In the genomic region with DNA sequence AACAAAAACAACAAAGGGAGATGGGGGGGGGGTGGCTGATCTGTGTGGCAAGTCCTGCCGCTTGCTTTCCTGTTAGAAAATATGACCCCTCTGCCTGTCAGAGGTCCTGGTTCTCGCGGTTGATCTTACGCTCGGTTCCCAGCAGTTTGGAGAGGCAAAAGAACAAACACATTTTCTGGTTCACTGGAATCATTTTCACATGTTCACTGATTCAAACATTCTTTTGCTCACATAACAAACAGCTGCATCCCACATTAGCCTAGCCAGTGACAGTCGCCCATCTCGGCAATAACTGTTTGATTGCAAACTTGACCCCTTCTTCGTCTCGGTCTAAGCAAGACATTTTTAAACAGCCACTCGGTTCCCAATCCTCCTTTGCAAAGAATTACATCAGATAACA, we compare ENCODE assay signal across 10 mouse cellular contexts.
DNase-seq lines count a peak whose midpoint lies in the region; ATAC-seq and TF ChIP-seq lines count a peak whose summit lies in the region.
"Had no signal": no experiment of that assay in that cellular context is flagged by ENCODE, and none has a peak within 500 bp of the region (broad histone marks: within the 10 kb centered on the region; RNA-seq: fewer than 3 reads in every experiment).

No protein-coding gene starts in this region.

- 0 out of 2 replicates have a peak, but pooled peaks cover 5% of the 10 kb centered on the region for H3K4me1 ChIP-seq in kidney, postnatal 0 days (replicated peaks; ENCODE audit: insufficient read depth, low read length)
- peaks cover 38% of the 10 kb centered on the region for H3K4me1 ChIP-seq in forebrain, embryonic 11.5 days (replicated peaks; ENCODE audit: control insufficient read depth, insufficient read depth, low read length)
- peaks cover 37% of the 10 kb centered on the region for H3K4me1 ChIP-seq in limb, embryonic 15.5 days
- peaks cover 18% of the 10 kb centered on the region for H3K4me1 ChIP-seq in olfactory bulb, adult 2 months (ENCODE audit: control insufficient read depth, insufficient read depth, low read length)
- H3K4me1 ChIP-seq: liver, embryonic 15.5 days had no signal

- no peak for DNase-seq in kidney, postnatal 0 days (ENCODE audit: low spot score)
- DNase-seq in kidney, adult 9 months = no peak
- DNase-seq in forebrain, embryonic 11.5 days (ENCODE audit: low spot score) = no peak
- DNase-seq in ovary, postnatal 36 days (ENCODE audit: low spot score) = no peak
- DNase-seq in heart, adult 8-10 months (ENCODE audit: low spot score) = no peak
- DNase-seq in kidney, postnatal 10 days = no peak
- DNase-seq: heart, adult 2 months had no signal

- H3K36me3 ChIP-seq in kidney, postnatal 0 days (ENCODE audit: insufficient read depth, low read length) = no peaks in the 10 kb centered on the region
- H3K36me3 ChIP-seq in forebrain, embryonic 11.5 days (ENCODE audit: control insufficient read depth, insufficient read depth, low read length) = no peaks in the 10 kb centered on the region; the same call in 1 of the 2 replicates
- H3K36me3 ChIP-seq in limb, embryonic 15.5 days = no peaks in the 10 kb centered on the region
- H3K36me3 ChIP-seq: liver, embryonic 15.5 days had no signal

- TF ChIP-seq CTCF in kidney, postnatal 0 days (IDR thresholded peaks at IDR 0.05; ENCODE audit: low read depth) = no peak
- TF ChIP-seq CTCF in olfactory bulb, adult 2 months (IDR thresholded peaks at IDR 0.05; ENCODE audit: insufficient read depth, low read depth, low read length) = no peak

- H3K27me3 ChIP-seq in kidney, postnatal 0 days (ENCODE audit: insufficient read depth, low read length) = no peaks in the 10 kb centered on the region
- H3K27me3 ChIP-seq in forebrain, embryonic 11.5 days (ENCODE audit: control insufficient read depth, insufficient read depth, low read length) = no peaks in the 10 kb centered on the region
- H3K27me3 ChIP-seq in limb, embryonic 15.5 days = no peaks in the 10 kb centered on the region
- H3K27me3 ChIP-seq: liver, embryonic 15.5 days had no signal

- H3K9me3 ChIP-seq in kidney, postnatal 0 days (replicated peaks; ENCODE audit: low read length) = no peaks in the 10 kb centered on the region
- no peaks in the 10 kb centered on the region for H3K9me3 ChIP-seq in forebrain, embryonic 11.5 days (ENCODE audit: control insufficient read depth, low read length)
- no peaks in the 10 kb centered on the region for H3K9me3 ChIP-seq in limb, embryonic 15.5 days
- H3K9me3 ChIP-seq: liver, embryonic 15.5 days had no signal

- no peak overlapping the region for H3K27ac ChIP-seq in kidney, postnatal 0 days
- peak overlapping the region; percentile 44; the same call in 1 of the 2 replicates for H3K27ac ChIP-seq in forebrain, embryonic 11.5 days (ENCODE audit: low read depth, low read length)
- 0 out of 2 replicates have a peak overlapping the region, but pooled peaks have one; percentile 3 for H3K27ac ChIP-seq in limb, embryonic 15.5 days
- 0 out of 2 replicates have a peak overlapping the region, but pooled peaks have one; percentile 18 for H3K27ac ChIP-seq in olfactory bulb, adult 2 months (ENCODE audit: insufficient read depth, low read depth, low read length)
- H3K27ac ChIP-seq: heart, adult 2 months; liver, embryonic 15.5 days had no signal

- no peak for TF ChIP-seq POLR2A in olfactory bulb, adult 2 months (IDR thresholded peaks at IDR 0.05; ENCODE audit: insufficient read depth, low read depth, low read length)

- no peak overlapping the region for H3K9ac ChIP-seq in kidney, postnatal 0 days (ENCODE audit: low read depth, low read length)
- H3K9ac ChIP-seq in forebrain, embryonic 11.5 days (ENCODE audit: low read length) = 0 out of 2 replicates have a peak overlapping the region, but pooled peaks have one; percentile 1
- no peak overlapping the region for H3K9ac ChIP-seq in limb, embryonic 15.5 days
- H3K9ac ChIP-seq: liver, embryonic 15.5 days had no signal

- no peak for ATAC-seq in kidney, postnatal 0 days (replicated peaks; ENCODE audit: low FRiP score, low read depth)
- ATAC-seq in forebrain, embryonic 11.5 days (replicated peaks; ENCODE audit: low FRiP score) = no peak
- ATAC-seq in limb, embryonic 15.5 days (ENCODE audit: insufficient number of reproducible peaks, low FRiP score, low TSS enrichment, low read depth) = no peak

- WGBS in kidney, postnatal 0 days = 24% methylated on average over 10 of the region's 10 CpGs
- WGBS in forebrain, embryonic 11.5 days = 2% methylated on average over 10 of the region's 10 CpGs
- WGBS in limb, embryonic 15.5 days = 28% methylated on average over 10 of the region's 10 CpGs
- WGBS in olfactory bulb, adult 2 months = 59% methylated on average over 10 of the region's 10 CpGs

- peak overlapping the region; percentile 21; the same call in 1 of the 2 replicates for H3K4me2 ChIP-seq in kidney, postnatal 0 days (ENCODE audit: low read length)
- H3K4me2 ChIP-seq in forebrain, embryonic 11.5 days (ENCODE audit: low read depth, low read length, severe bottlenecking) = peak overlapping the region; percentile 28
- no peak overlapping the region for H3K4me2 ChIP-seq in limb, embryonic 15.5 days
- H3K4me2 ChIP-seq: liver, embryonic 15.5 days had no signal

- H3K4me3 ChIP-seq in kidney, postnatal 0 days (replicated peaks; ENCODE audit: low read depth, low read length) = no peak overlapping the region
- no peak overlapping the region for H3K4me3 ChIP-seq in forebrain, embryonic 11.5 days (ENCODE audit: low read depth, low read length)
- H3K4me3 ChIP-seq in limb, embryonic 15.5 days = no peak overlapping the region
- no peak overlapping the region for H3K4me3 ChIP-seq in olfactory bulb, adult 2 months (ENCODE audit: insufficient read depth, low read depth, low read length)
- H3K4me3 ChIP-seq: heart, adult 2 months; liver, embryonic 15.5 days had no signal
